Mouse (Mus musculus): ENCODE results near the gene Sfxn4. TPM values are rescaled to one million over a fixed set of nuclear protein-coding genes. Genes with fewer than 3 reads are reported as not detected.

Sfxn4 gene
- polyA plus RNA-seq (2017; shearing (Covaris generic)), result 0.51 TPM

DNA sequence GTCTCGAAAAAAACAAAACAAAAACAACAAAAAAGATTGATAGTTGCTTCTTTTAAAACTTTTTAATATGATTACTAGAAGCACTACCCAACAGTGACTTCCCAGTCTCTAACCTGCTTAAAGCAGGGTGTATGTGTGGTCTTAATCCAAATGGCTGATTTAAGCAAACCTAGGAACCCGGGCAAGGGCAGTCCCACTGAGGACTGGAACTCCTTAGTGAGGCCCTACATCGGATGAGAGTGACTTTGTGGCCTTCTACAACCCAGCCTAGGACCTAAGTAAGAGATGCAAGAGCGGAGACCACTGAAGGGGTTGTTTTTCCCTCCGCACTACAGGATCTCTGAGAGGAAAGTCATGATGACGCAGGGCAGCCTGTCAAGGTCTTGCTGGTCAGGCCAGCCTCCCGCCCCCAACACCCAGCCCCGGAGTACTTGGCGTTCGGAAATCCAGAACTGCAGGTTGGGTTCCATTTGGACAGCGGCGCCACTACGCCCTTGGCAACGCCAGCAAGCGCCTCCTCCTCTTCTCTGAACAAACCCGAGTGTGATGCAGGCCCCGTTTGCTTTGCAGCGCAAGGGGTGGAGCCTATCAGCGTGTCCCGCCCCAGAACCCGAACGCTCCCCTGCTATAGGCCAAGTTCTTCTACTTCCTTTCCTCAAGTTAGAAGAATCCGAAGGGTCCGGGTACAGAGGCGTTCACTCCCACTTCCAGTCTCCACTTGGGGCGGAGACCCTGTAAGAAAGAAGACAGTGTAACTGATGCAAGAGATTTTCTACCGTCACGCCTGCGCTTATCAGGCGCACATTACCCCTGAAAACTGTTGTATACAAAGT is at the start of gene Sfxn4:
TSS of gene Sfxn4 (minus strand) at position 612 of the 833 bp plus-strand sequence.

DNA sequence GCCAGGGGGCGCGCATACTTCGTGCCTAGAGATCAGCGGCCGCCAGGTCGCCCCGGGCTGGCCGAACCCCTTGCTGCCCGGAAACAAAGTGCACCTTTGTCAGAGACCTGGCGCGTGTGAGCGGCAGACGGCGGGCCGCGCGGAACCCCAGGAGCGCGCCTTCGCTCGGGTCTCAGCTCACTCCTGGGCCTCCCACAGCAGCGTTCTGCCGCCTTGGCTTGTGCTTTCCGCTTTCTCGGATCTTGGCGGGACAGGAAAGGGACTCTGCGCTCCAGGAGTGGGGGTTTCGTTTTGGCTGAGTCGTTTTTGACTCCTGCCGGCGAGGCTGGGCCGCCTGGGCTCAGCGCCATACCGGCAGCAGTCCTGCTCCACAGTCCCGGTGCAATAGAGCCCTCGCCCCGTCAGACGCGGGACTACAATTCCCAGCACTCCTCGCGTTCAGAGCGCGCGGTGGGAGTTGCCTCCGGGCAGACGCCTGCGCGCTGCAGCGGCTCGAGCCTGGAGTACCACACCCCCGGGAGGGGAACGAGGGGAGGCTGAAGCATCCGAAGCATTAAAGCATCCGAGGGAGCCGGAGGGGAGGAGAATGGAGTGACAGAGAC is 28.5 kb upstream of the Sfxn4 start, which contains the start of gene Grk5:
TSS of gene Grk5 (plus strand) at position 36 of the 602 bp plus-strand sequence.

DNA sequence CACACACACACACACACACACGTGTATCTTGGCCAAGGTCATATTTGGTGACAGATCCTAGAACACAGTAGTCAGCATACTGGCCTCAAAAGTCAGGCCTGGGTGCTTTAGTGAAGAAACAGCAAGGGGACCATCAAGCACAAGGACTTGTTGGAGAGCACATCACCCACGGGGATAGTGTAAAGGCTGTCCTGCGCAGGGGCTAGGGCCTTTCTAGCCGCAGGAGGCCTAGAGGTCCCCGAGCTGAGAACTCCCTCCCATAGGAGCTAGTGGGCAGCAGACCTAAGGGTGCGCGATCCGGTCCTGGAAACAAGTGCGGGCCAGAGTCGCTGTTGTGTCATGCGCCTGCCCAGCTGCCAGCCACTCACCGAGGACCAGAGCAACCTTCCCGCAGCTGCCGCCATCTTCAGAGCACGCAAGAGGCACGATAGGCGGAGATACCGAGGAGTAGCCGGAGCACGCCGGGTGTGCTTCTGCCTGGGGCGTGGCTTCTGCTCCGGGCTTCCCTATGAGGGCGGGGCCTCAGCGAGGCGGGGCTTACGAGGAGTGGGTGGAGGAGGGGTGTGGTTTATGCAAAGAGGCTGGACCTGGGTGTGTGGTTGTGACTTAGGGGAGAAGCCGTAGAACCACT is 12.9 kb upstream of the Sfxn4 start, which contains the start of gene Prdx3:
TSS of gene Prdx3 (minus strand) at position 493 of the 631 bp plus-strand sequence.

GRCm38 (mm10) chr19:60811098-60812035 is 49.9 kb downstream of the Sfxn4 start, which contains the start of gene Fam45a:
TSS of gene Fam45a (plus strand) at chr19:60811585.

DNA sequence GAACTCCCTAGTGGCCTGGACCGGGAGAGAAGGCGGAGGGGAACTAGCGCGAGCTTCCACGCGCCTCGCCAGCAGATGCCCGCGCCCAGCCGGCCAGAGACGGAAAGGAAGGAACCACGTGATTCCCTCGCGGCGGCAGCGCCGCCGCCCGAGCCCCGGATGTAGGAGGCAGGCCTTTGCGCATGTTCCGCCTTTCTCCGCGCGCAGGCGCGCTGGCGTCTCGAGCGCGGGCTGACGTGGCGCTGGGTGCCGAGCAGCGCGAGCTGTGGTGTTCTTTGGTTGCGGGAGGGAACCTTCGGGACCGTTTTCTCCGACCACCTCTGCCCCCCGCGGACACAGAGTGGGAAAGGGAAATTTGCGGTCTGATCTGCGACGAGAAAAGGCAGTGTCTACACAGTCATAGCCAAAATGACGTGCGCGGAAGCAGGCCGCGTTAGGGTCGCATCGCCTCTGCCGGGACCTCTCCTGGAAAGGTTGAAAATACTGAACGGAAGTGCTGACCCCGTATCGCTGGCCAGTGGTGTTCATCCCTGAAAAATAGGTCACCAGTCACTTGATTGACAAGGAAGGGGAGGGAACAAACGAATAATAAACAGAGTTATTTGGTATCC is 70.6 kb downstream of the Sfxn4 start, which contains the start of gene Eif3a:
TSS of gene Eif3a (minus strand) at position 108 of the 611 bp plus-strand sequence.

Other genes starting within 250 kb of the Sfxn4 start
- gene Nanos1, start 105.5 kb downstream of the Sfxn4 start, polyA plus RNA-seq (2017; shearing (Covaris generic)), result 7.5 TPM
- 129 TPM for gene Eif3a, start 70.8 kb downstream of the Sfxn4 start, polyA plus RNA-seq (2017; shearing (Covaris generic))
- 28.7 TPM for gene Fam45a, start 49.9 kb downstream of the Sfxn4 start, polyA plus RNA-seq (2017; shearing (Covaris generic))
- 69.9 TPM for gene Prdx3, start 13.1 kb upstream of the Sfxn4 start, polyA plus RNA-seq (2017; shearing (Covaris generic))
- 2.8 TPM for gene Grk5, start 28.3 kb upstream of the Sfxn4 start, polyA plus RNA-seq (2017; shearing (Covaris generic))

All from effector memory CD4-positive, alpha-beta T cell, adult 7 months (primary cell).